Mouse (Mus musculus) lung, postnatal 0 days (tissue): Measurements from ENCODE around the gene Hspb1.

Experiments
- CTCF ChIP-seq: IDR thresholded peaks from 2 replicates; pipeline ENCODE4 v1.5.1; 2016; ENCODE audit warnings: antibody characterized with exemption, mild to moderate bottlenecking
- EP300 ChIP-seq: IDR thresholded peaks from 2 replicates; pipeline ENCODE4 v1.6.1; 2016; ENCODE audit warnings: antibody characterized with exemption, mild to moderate bottlenecking, control low read depth

DNA sequence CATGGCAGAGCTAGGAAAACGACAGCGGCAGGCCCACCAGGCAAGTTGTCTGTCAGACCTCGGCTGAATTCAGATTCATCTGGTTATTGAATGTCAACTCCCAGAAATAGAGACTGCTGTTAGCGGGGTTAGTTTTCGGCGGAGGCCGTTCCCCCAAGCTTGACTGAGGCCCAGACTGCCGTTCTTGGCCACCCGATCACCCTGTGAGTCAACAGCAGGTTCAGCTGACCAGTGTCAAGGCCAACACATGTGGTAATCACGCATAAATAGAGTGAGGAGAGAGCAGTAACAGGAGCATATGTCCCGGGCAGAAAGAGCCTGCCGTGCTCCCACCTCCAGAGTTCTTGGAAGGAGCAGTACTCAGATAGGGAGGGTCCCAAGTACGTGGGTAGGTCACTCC, 19.5 kb downstream of the Hspb1 start:
- TF ChIP-seq EP300 (no peak), CTCF (no peak)
